Mouse (Mus musculus): ENCODE measurements around the gene Arpc4. TPM values are rescaled to one million over a fixed set of nuclear protein-coding genes. Genes with fewer than 3 reads are reported as not detected.

The Arpc4 gene
- polyA plus RNA-seq, 1 experiment from 2014 or later: 363 TPM

- H3K27ac ChIP-seq: no peak within 1 kb of the TSS
- no peak for ATAC-seq (ENCODE audit: low FRiP score)
- no peak within 1 kb of the TSS for H3K4me2 ChIP-seq (replicated peaks)
- no peaks in the 10 kb centered on the region for H3K36me3 ChIP-seq
- H3K27me3 ChIP-seq: peaks cover 2% of the 10 kb centered on the region; the same call in 1 of the 2 replicates
- no peaks in the 10 kb centered on the region for H3K4me1 ChIP-seq
- no peak within 1 kb of the TSS for H3K4me3 ChIP-seq
- no peak within 1 kb of the TSS for H3K9ac ChIP-seq
- WGBS: 74% methylated on average over 9 of the region's 9 CpGs
- H3K9me3 ChIP-seq (replicated peaks): no peaks in the 10 kb centered on the region
Observed at GRCm38 (mm10) chr6:113435664-113436205, 57.8 kb downstream of the Arpc4 start, which contains the start of gene Cidec. Cidec (minus strand) TSS chr6:113435760.

- WGBS: 82% methylated on average over 12 of the region's 12 CpGs
- no peaks in the 10 kb centered on the region for H3K9me3 ChIP-seq (replicated peaks)
Observed at GRCm38 (mm10) chr6:113437135-113437534, 59.2 kb downstream of the Arpc4 start.

GRCm38 (mm10) chr6:113438721-113439430, 61.0 kb downstream of the Arpc4 start:
- Histone ChIP-seq H3K9me3 (replicated peaks) (no peaks in the 10 kb centered on the region), H3K9ac (no peak overlapping the region), H3K27me3 (peaks cover 2% of the 10 kb centered on the region; the same call in 1 of the 2 replicates), H3K4me1 (peaks cover 8% of the 10 kb centered on the region), H3K36me3 (no peaks in the 10 kb centered on the region), H3K27ac (no peak overlapping the region), H3K4me2 (replicated peaks) (no peak overlapping the region), H3K4me3 (no peak overlapping the region)
- ATAC-seq (ENCODE audit: low FRiP score): no peak
- WGBS: 61% methylated on average over 12 of the region's 12 CpGs

More at GRCm38 (mm10) chr6:113437135-113437534, 59.2 kb downstream of the Arpc4 start:
- no peak overlapping the region for H3K27ac ChIP-seq
- H3K4me1 ChIP-seq: no peaks in the 10 kb centered on the region
- H3K4me3 ChIP-seq: no peak overlapping the region
- no peak overlapping the region for H3K9ac ChIP-seq
- no peak overlapping the region for H3K4me2 ChIP-seq (replicated peaks)
- ATAC-seq (ENCODE audit: low FRiP score): no peak
- peaks cover 2% of the 10 kb centered on the region; the same call in 1 of the 2 replicates for H3K27me3 ChIP-seq
- H3K36me3 ChIP-seq: no peaks in the 10 kb centered on the region

Small RNA genes lying within 50 kb of the gene (microRNA-seq; reads per million reads assigned to microRNA genes)
- gene Gm24387: not detected

Other genes with a start within 250 kb of the Arpc4 start
- 41.1 and 43.0 TPM in 2 replicates for gene Lhfpl4, start 182.7 kb upstream of the Arpc4 start, polyA plus RNA-seq (2016; fragmentation: Nextera tagmentation; extraction: Ambion mirVana)
- 43.3 and 43.8 TPM in 2 replicates for gene Mtmr14, start 140.3 kb upstream of the Arpc4 start, polyA plus RNA-seq (2016; fragmentation: Nextera tagmentation; extraction: Ambion mirVana)
- 0.39 and 0.42 TPM in 2 replicates for gene Cpne9, start 95.8 kb upstream of the Arpc4 start, polyA plus RNA-seq (2016; fragmentation: Nextera tagmentation; extraction: Ambion mirVana)
- gene Brpf1, start 71.0 kb upstream of the Arpc4 start, polyA plus RNA-seq (2016; fragmentation: Nextera tagmentation; extraction: Ambion mirVana): 28.2 and 28.4 TPM in 2 replicates
- gene Ogg1, start 51.1 kb upstream of the Arpc4 start, polyA plus RNA-seq (2016; fragmentation: Nextera tagmentation; extraction: Ambion mirVana): 11.1 and 12.0 TPM in 2 replicates
- 72.5 and 78.4 TPM in 2 replicates for gene Camk1, start 34.1 kb upstream of the Arpc4 start, polyA plus RNA-seq (2016; fragmentation: Nextera tagmentation; extraction: Ambion mirVana)
- 64.5 and 66.0 TPM in 2 replicates for gene Tada3, start 232 bp upstream of the Arpc4 start, polyA plus RNA-seq (2016; fragmentation: Nextera tagmentation; extraction: Ambion mirVana)
- 8.0 and 8.9 TPM in 2 replicates for gene Ttll3, start 11.1 kb downstream of the Arpc4 start, polyA plus RNA-seq (2016; fragmentation: Nextera tagmentation; extraction: Ambion mirVana)
- gene Rpusd3, start 41.2 kb downstream of the Arpc4 start, polyA plus RNA-seq (2016; fragmentation: Nextera tagmentation; extraction: Ambion mirVana): 22.0 and 26.1 TPM in 2 replicates
- not detected in 2 replicates for gene Cidec, start 57.6 kb downstream of the Arpc4 start, polyA plus RNA-seq (2016; fragmentation: Nextera tagmentation; extraction: Ambion mirVana)
- gene Jagn1, start 64.5 kb downstream of the Arpc4 start, polyA plus RNA-seq (2016; fragmentation: Nextera tagmentation; extraction: Ambion mirVana): 69.2 and 71.3 TPM in 2 replicates
- 0.74 and 1.1 TPM in 2 replicates for gene Il17re, start 80.4 kb downstream of the Arpc4 start, polyA plus RNA-seq (2016; fragmentation: Nextera tagmentation; extraction: Ambion mirVana)
- gene Il17rc, start 93.3 kb downstream of the Arpc4 start, polyA plus RNA-seq (2016; fragmentation: Nextera tagmentation; extraction: Ambion mirVana): 5.4 and 6.0 TPM in 2 replicates
- 47.5 and 54.3 TPM in 2 replicates for gene Creld1, start 105.2 kb downstream of the Arpc4 start, polyA plus RNA-seq (2016; fragmentation: Nextera tagmentation; extraction: Ambion mirVana)
- 2.8 and 3.7 TPM in 2 replicates for gene Prrt3, start 123.8 kb downstream of the Arpc4 start, polyA plus RNA-seq (2016; fragmentation: Nextera tagmentation; extraction: Ambion mirVana)
- gene Emc3, start 153.5 kb downstream of the Arpc4 start, polyA plus RNA-seq (2016; fragmentation: Nextera tagmentation; extraction: Ambion mirVana): 91.6 and 94.0 TPM in 2 replicates
- gene Fancd2, start 153.6 kb downstream of the Arpc4 start, polyA plus RNA-seq (2016; fragmentation: Nextera tagmentation; extraction: Ambion mirVana): 8.8 and 10.4 TPM in 2 replicates
- 0.22 and 0.27 TPM in 2 replicates for gene Fancd2os, start 222.6 kb downstream of the Arpc4 start, polyA plus RNA-seq (2016; fragmentation: Nextera tagmentation; extraction: Ambion mirVana)
- gene Brk1, start 226.7 kb downstream of the Arpc4 start, polyA plus RNA-seq (2016; fragmentation: Nextera tagmentation; extraction: Ambion mirVana): 201 and 207 TPM in 2 replicates
- gene Vhl, start 245.8 kb downstream of the Arpc4 start, polyA plus RNA-seq (2016; fragmentation: Nextera tagmentation; extraction: Ambion mirVana): 62.7 and 63.1 TPM in 2 replicates